Mouse (Mus musculus) erythroblast, embryonic 14.5 days (primary cell): ENCODE data around the gene 2700049A03Rik.

Source experiments
- GATA1 ChIP-seq: IDR thresholded peaks from 2 replicates; pipeline ENCODE4 v1.6.1; 2012; ENCODE audit warnings: low read length, inconsistent platforms, mixed read lengths
- TAL1 ChIP-seq: IDR thresholded peaks from 3 replicates; pipeline ENCODE4 v1.6.1; 2012; ENCODE audit warnings: low read length, inconsistent platforms, mixed read lengths

DNA sequence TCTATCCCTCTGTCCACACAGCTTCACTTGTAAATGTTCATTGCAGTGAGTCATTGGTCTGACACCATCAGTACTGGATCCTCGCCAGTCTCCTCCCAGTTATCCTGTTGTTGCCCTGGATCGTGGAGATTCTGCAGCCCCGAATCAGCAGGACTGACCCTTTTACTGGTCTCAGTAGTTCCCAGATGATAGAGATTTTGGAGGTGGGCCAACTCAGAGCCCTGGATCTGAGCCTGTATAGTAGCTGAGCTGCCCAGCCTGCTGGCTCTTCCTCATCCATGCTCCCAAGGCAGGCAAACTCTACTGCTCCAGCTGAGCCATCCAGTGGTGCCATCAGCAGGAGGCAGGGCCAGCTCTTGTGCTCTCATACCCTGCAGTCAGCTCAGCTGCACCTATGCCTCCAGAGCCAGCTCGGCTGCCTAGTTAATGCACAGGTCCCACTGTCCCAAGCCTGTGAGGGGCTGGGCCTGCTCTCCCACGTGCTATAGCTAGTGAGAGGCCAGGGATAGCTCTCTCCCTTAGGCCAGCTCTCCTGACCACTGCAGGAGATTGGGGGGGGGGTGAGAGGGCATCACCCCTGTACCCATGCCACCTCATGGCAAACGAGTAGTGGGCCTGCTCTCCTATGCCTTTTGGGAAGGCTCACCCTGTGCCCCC, 81.3 kb downstream of the 2700049A03Rik start:
- no peak for TF ChIP-seq GATA1
- TF ChIP-seq TAL1, result no peak
